Mouse (Mus musculus): ENCODE data around the gene Peak1. TPM values are rescaled to one million over a fixed set of nuclear protein-coding genes. Genes with fewer than 3 reads are reported as not detected.
"Not testable (repeated sequence)": the region's sequence is repeated elsewhere in the genome, so short reads cannot be mapped to it uniquely, and the experiment has no call there.

Peak1 gene
- polyA plus RNA-seq, 1 experiment from 2014 or later: 9.0 TPM

GRCm38 (mm10) chr9:56437300-56437892, 19.5 kb upstream of the Peak1 start:
- 66% methylated on average over 24 of the region's 29 CpGs for WGBS
- not testable (repeated sequence) for ATAC-seq (ENCODE audit: insufficient number of reproducible peaks, insufficient read depth, low FRiP score, low TSS enrichment, low read depth)

GRCm38 (mm10) chr9:56435821-56436526, 18.1 kb upstream of the Peak1 start:
- H3K9me3 ChIP-seq: no peaks in the 10 kb centered on the region
- peaks cover 8% of the 10 kb centered on the region; the same call in 1 of the 2 replicates for H3K4me1 ChIP-seq
- no peak overlapping the region for H3K4me2 ChIP-seq
- H3K27me3 ChIP-seq: no peaks in the 10 kb centered on the region
- no peak overlapping the region for H3K4me3 ChIP-seq
- 81% methylated on average over 5 of the region's 5 CpGs for WGBS
- no peak overlapping the region for H3K9ac ChIP-seq
- no peak for ATAC-seq (ENCODE audit: insufficient number of reproducible peaks, insufficient read depth, low FRiP score, low TSS enrichment, low read depth)
- H3K27ac ChIP-seq: no peak overlapping the region
- no peaks in the 10 kb centered on the region for H3K36me3 ChIP-seq

More at GRCm38 (mm10) chr9:56437300-56437892, 19.5 kb upstream of the Peak1 start:
- not testable (repeated sequence) for H3K4me2 ChIP-seq, H3K36me3 ChIP-seq, H3K4me3 ChIP-seq, H3K9ac ChIP-seq, H3K27ac ChIP-seq, H3K4me1 ChIP-seq, H3K9me3 ChIP-seq, H3K27me3 ChIP-seq

GRCm38 (mm10) chr9:56424861-56425260, 7.0 kb upstream of the Peak1 start:
- no peak overlapping the region for H3K4me3 ChIP-seq
- H3K4me1 ChIP-seq: peaks cover 10% of the 10 kb centered on the region; the same call in 1 of the 2 replicates
- H3K4me2 ChIP-seq: no peak overlapping the region
- no peaks in the 10 kb centered on the region for H3K27me3 ChIP-seq
- no peak for ATAC-seq (ENCODE audit: insufficient number of reproducible peaks, insufficient read depth, low FRiP score, low TSS enrichment, low read depth)
- no peaks in the 10 kb centered on the region for H3K9me3 ChIP-seq
- no peaks in the 10 kb centered on the region for H3K36me3 ChIP-seq
- WGBS: 88% methylated on average over 4 of the region's 4 CpGs
- H3K9ac ChIP-seq: no peak overlapping the region
- H3K27ac ChIP-seq: no peak overlapping the region

GRCm38 (mm10) chr9:56421991-56422390, 4.1 kb upstream of the Peak1 start:
- H3K27ac ChIP-seq: no peak overlapping the region
- H3K27me3 ChIP-seq: no peaks in the 10 kb centered on the region
- no peak overlapping the region for H3K9ac ChIP-seq
- ATAC-seq (ENCODE audit: insufficient number of reproducible peaks, insufficient read depth, low FRiP score, low TSS enrichment, low read depth): no peak
- peaks cover 16% of the 10 kb centered on the region for H3K4me1 ChIP-seq
- no peaks in the 10 kb centered on the region for H3K36me3 ChIP-seq
- 81% methylated on average over 5 of the region's 5 CpGs for WGBS
- no peak overlapping the region for H3K4me2 ChIP-seq
- no peak overlapping the region for H3K4me3 ChIP-seq
- no peaks in the 10 kb centered on the region for H3K9me3 ChIP-seq

- no peaks in the 10 kb centered on the region for H3K27me3 ChIP-seq
- no peak for ATAC-seq (ENCODE audit: insufficient number of reproducible peaks, insufficient read depth, low FRiP score, low TSS enrichment, low read depth)
- no peak overlapping the region for H3K4me2 ChIP-seq
- 86% methylated on average over 9 of the region's 9 CpGs for WGBS
- H3K36me3 ChIP-seq: no peaks in the 10 kb centered on the region
- no peak overlapping the region for H3K27ac ChIP-seq
- no peak overlapping the region for H3K9ac ChIP-seq
- H3K4me3 ChIP-seq: no peak overlapping the region
- no peaks in the 10 kb centered on the region for H3K9me3 ChIP-seq
- peaks cover 25% of the 10 kb centered on the region for H3K4me1 ChIP-seq
Observed at GRCm38 (mm10) chr9:56420892-56421601, 3.2 kb upstream of the Peak1 start.

GRCm38 (mm10) chr9:56420236-56420635, 2.4 kb upstream of the Peak1 start:
- Histone ChIP-seq H3K36me3 (no peaks in the 10 kb centered on the region), H3K9me3 (no peaks in the 10 kb centered on the region), H3K27ac (no peak overlapping the region), H3K4me1 (peaks cover 26% of the 10 kb centered on the region), H3K4me3 (no peak overlapping the region), H3K9ac (no peak overlapping the region), H3K27me3 (no peaks in the 10 kb centered on the region), H3K4me2 (peak overlapping the region; percentile 67; the same call in 1 of the 2 replicates)
- no peak for ATAC-seq (ENCODE audit: insufficient number of reproducible peaks, insufficient read depth, low FRiP score, low TSS enrichment, low read depth)
- WGBS: 94% methylated on average over 1 of the region's 1 CpGs

- no peaks in the 10 kb centered on the region for H3K9me3 ChIP-seq
- H3K4me1 ChIP-seq: peaks cover 26% of the 10 kb centered on the region
- H3K36me3 ChIP-seq: no peaks in the 10 kb centered on the region
- H3K9ac ChIP-seq: peak overlapping the region; percentile 79
- H3K4me3 ChIP-seq: peak overlapping the region; percentile 82
- H3K4me2 ChIP-seq: peak overlapping the region; percentile 67
- H3K27ac ChIP-seq: peak overlapping the region; percentile 95
- under 1% methylated on average over 11 of the region's 11 CpGs for WGBS
- no peaks in the 10 kb centered on the region for H3K27me3 ChIP-seq
- ATAC-seq (ENCODE audit: insufficient number of reproducible peaks, insufficient read depth, low FRiP score, low TSS enrichment, low read depth): no peak
Observed at GRCm38 (mm10) chr9:56418738-56419239, 922 bp upstream of the Peak1 start.

- under 1% methylated on average over 40 of the region's 40 CpGs for WGBS
Observed at GRCm38 (mm10) chr9:56417415-56417947, 386 bp downstream of the Peak1 start.

GRCm38 (mm10) chr9:56415935-56416607, 1.8 kb downstream of the Peak1 start:
- Histone ChIP-seq H3K27ac (no peak overlapping the region), H3K4me3 (peak overlapping the region; percentile 82), H3K9me3 (no peaks in the 10 kb centered on the region), H3K4me1 (peaks cover 21% of the 10 kb centered on the region), H3K36me3 (no peaks in the 10 kb centered on the region), H3K27me3 (no peaks in the 10 kb centered on the region), H3K4me2 (peak overlapping the region; percentile 67), H3K9ac (no peak overlapping the region)
- ATAC-seq (ENCODE audit: insufficient number of reproducible peaks, insufficient read depth, low FRiP score, low TSS enrichment, low read depth): no peak
- 69% methylated on average over 4 of the region's 4 CpGs for WGBS

More at GRCm38 (mm10) chr9:56417415-56417947, 386 bp downstream of the Peak1 start:
- no peaks in the 10 kb centered on the region for H3K9me3 ChIP-seq
- peak overlapping the region; percentile 87 for H3K9ac ChIP-seq
- H3K4me3 ChIP-seq: peak overlapping the region; percentile 82
- ATAC-seq (ENCODE audit: insufficient number of reproducible peaks, insufficient read depth, low FRiP score, low TSS enrichment, low read depth): peak; percentile 74
- no peaks in the 10 kb centered on the region for H3K36me3 ChIP-seq
- peak overlapping the region; percentile 67 for H3K4me2 ChIP-seq
- H3K27me3 ChIP-seq: no peaks in the 10 kb centered on the region
- peaks cover 23% of the 10 kb centered on the region for H3K4me1 ChIP-seq
- peak overlapping the region; percentile 95 for H3K27ac ChIP-seq

- H3K4me3 ChIP-seq: no peak overlapping the region
- H3K4me1 ChIP-seq: peaks cover 18% of the 10 kb centered on the region
- no peaks in the 10 kb centered on the region for H3K9me3 ChIP-seq
- no peak overlapping the region for H3K4me2 ChIP-seq
- ATAC-seq (ENCODE audit: insufficient number of reproducible peaks, insufficient read depth, low FRiP score, low TSS enrichment, low read depth): no peak
- no peaks in the 10 kb centered on the region for H3K36me3 ChIP-seq
- no peaks in the 10 kb centered on the region for H3K27me3 ChIP-seq
- no peak overlapping the region for H3K9ac ChIP-seq
- no peak overlapping the region for H3K27ac ChIP-seq
- 80% methylated on average over 1 of the region's 1 CpGs for WGBS
Observed at GRCm38 (mm10) chr9:56415393-56415792, 2.5 kb downstream of the Peak1 start.

- no peaks in the 10 kb centered on the region for H3K36me3 ChIP-seq
- peaks cover 11% of the 10 kb centered on the region for H3K4me1 ChIP-seq
- H3K27ac ChIP-seq: no peak overlapping the region
- no peak overlapping the region for H3K9ac ChIP-seq
- no peak overlapping the region for H3K4me2 ChIP-seq
- ATAC-seq (ENCODE audit: insufficient number of reproducible peaks, insufficient read depth, low FRiP score, low TSS enrichment, low read depth): no peak
- no peaks in the 10 kb centered on the region for H3K27me3 ChIP-seq
- no peaks in the 10 kb centered on the region for H3K9me3 ChIP-seq
- no peak overlapping the region for H3K4me3 ChIP-seq
Observed at GRCm38 (mm10) chr9:56414322-56414721, 3.5 kb downstream of the Peak1 start.

Measured in embryonic facial prominence, embryonic 13.5 days (tissue).